Mouse (Mus musculus): Measurements from ENCODE around the gene Clec2g.
"Not testable (repeated sequence)": the region's sequence is repeated elsewhere in the genome, so short reads cannot be mapped to it uniquely, and the experiment has no call there.

Gene Clec2g

DNA sequence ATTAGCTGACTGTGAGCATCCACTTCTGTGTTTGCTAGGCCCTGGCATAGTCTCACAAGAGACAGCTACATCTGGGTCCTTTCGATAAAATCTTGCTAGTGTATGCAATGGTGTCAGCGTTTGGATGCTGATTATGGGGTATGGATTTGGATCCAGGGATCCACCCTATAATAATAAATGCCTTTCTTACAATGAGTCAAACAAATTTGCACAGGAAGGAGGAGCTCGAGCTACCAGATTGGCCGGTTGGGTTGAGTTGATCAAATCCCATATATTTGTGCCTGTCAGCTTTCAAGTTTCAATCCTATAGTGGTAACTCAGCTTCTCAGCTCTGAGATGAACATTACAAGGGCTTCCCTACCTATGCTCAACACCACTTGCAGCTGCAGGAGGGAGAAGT lies at the start of gene Clec2g:
Clec2g (plus strand) TSS at position 301 of the 400 bp plus-strand sequence.
- not testable (repeated sequence) for DNase-seq (ENCODE audit: low spot score in 2 of 2)

DNA sequence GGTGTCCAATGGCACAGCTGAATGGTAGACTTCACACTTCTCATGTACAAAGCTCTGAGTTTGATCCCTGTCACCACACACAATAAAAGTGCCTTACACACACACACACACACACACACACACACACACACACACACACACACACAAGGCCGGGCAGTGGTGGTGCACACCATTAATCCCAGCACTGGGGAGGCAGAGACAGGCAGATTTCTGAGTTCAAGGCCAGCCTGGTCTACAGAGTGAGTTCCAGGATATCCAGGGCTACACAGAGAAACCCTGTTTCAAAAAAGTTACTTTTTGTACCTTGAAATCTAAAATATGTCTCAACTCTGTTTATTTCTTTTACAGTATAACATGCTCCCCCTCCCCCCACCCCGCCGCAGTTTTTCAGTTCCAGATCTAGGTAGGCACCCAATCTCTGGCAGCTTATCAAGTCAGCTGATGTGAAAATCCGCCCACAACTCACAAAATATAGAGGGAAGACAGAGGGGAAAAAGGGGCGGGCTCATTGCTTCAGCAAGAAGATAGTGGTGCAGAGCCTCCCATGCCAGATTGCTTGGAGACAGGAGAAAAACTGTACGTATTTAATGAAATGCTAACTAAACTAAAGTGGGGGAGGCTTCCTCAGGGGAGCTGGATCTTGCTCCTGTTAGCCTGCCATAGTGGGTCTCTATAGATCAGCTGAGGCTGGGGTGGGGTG lies 46.9 kb upstream of the Clec2g start, which contains the start of gene Clec2i:
Clec2i (plus strand) TSS at position 498 of the 700 bp plus-strand sequence.
- DNase-seq (ENCODE audit: low spot score in 2 of 2), result peak; percentile 11 to 65

DNA sequence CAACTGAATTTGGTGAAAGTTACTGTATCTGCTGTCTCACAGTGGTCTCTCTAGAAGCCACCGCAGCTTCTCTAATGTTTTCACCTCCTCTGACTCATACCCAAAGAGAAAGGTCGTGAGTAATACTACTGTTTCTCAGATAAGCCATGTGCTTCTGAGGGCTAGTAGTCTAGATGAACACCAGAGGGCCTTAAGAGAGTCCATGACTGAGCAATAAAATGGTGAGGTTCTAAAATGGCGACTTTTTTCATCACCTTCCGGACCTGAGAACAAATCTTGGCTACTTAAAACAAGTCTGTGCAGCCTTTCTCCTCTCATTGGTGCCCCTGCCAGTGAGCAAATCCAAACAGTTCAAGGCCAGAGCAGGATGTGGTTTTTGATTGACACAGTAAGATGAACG lies 45.3 kb upstream of the Clec2g start:
- DNase-seq (ENCODE audit: low spot score in 2 of 2), result peak; percentile 12 to 45

DNA sequence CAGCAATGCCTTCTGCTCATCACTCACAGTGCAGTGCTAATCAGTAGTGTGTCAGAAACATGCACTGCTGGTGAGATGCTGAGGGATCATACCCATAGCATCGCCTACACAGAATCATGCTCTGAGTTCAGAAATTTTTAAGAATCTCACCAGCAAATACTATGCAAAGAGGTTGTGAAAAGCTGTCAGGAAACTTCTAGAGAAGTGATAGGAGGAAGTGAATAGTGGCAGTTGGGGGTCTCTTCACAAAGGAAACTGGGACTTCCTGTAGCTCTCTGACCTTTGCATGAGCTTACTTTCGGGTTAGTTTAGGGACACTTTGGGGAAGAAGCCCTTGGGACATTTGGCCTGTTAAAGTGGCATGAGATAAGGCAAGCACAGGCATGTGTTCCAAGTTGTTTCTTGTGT lies 43.2 kb upstream of the Clec2g start, which contains the start of gene BC035044:
BC035044 (minus strand) TSS at position 179 of the 408 bp plus-strand sequence.
- peak; percentile 20 to 27 for DNase-seq (ENCODE audit: low spot score in 2 of 2)

DNA sequence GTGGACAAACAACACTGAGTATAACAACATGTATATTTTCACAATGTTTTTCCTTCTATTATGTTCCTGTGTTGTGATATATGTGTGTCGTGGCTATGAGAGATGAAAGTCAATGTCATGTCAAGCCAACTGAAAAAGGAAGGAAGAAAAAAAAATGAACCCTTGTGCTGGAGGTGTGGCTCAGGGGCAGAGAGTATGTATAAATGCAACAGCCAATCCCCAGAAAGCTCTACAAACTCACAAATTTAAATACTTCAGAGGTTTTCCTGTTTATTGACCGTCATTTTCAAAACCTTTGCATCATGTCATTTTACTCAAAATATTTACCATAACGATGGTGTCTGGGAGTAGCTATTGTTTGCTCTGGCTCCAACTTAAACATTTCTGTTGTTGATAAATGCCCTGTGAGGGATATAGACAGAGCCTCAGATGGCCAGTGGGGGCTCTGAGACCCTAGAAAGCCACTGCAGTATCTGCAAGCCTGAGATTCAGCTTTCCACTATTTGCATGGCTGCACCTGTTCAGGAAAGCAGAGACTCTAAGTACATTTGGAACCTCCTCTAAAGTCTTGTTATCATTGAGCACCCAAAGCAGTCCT lies 38.7 kb upstream of the Clec2g start:
- DNase-seq (ENCODE audit: low spot score in 2 of 2), result no peak

DNA sequence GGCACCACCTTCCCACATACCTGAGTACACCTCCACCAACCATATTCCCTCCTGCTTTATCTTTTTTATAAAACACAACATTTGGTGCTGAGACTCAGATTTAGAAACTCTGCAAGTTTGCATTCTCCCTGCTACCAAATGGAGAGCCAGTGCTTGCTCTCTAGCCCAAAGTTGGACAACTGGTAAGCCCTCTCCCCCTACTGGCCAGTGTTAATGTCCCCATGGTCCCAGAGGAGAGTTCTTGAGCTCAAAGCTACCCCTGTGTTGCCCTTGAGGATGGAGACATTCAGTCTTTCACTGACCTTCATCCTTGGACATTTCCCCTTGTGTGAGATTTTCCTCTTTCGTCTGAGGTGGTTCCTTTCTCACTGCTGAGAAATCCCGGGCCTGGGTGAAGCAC lies 34.1 kb upstream of the Clec2g start:
- DNase-seq (ENCODE audit: low spot score in 2 of 2), result no peak

DNA sequence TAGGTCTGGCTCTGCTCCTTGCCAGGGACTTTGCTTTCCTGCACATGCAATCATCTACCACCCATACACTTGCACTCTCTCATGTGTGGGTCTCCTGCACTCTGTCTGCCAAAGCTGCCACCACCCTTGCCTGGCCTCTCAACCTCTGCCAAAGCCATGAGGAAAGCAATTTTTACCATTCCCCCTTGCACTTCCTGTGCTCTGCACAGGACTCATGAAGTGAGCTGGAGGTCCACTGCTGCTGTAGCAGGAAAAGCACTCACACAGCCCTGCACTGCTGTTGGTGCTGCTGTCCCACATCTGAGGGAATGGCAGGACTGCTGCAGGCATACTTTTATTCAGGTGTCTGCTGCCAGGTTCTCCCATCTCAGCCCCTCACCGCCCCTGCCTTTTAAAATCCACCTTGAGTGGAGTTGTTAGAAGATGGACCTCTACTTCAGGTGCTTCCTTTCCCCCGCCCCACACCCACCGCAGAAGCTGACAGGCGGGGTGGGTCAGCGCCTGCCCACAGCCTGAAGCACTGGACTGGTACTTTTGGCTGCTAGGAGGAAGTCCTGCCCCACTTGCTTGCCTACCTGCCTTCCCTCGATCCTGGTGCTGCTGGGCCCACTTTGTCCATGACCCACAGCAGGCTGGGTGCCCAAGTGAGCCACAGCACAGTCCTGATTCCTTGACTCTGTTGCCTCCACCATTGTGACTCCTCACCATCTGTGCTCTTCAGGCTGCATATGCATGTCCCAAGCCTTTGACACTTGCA lies 33.2 kb upstream of the Clec2g start:
- not testable (repeated sequence) for DNase-seq (ENCODE audit: low spot score in 2 of 2)

DNA sequence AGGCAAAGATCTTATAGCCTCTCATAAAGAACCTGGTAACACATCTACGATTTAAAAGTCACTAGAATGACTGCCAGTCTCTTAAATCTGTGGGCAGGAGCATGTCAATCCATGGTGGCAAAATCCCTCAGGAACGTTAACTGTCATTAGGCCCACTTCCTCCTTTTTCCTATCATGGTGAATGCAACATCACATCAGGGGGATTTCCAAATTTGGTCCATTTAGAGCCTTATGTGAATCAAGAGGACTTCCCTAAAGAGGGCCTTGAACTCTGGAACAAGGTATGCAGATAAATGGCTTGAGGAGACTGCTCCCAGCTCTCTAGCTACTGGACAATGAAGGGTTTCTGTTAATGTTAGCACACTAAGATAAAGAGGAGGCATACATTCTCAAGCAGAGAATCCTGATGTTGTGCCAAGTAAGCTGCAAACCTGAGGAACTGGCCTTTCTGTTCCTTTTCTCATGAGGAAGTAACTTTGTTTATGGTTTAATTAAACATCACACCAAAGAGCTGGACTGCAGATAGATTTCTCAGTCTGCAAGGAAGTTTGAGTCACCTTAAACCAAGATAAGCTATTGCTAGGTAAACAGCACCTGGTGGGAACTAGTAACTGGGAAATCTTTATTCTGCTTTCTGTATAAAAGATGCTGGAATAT lies 20.5 kb upstream of the Clec2g start:
- DNase-seq (ENCODE audit: low spot score in 2 of 2), result no peak

DNA sequence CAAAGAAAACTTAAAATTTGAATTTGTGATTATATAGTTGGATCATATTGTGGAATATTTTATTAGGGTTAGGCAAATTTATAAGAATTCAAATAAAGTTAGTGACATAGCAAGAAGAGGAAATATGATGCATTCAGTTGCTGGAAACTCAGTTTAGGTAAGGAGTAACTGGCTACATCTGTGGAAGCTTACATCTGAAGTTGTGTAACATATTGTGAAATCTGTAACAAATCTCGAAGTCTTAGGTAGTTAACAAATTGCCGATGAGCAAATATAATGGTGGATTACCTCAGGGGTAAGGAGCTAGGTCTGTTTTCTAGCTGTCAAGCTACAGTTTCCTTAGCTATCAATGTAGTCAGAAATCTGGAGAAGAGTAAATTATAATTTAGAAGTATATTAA lies 16.9 kb upstream of the Clec2g start:
- DNase-seq (ENCODE audit: low spot score in 2 of 2), result no peak

DNA sequence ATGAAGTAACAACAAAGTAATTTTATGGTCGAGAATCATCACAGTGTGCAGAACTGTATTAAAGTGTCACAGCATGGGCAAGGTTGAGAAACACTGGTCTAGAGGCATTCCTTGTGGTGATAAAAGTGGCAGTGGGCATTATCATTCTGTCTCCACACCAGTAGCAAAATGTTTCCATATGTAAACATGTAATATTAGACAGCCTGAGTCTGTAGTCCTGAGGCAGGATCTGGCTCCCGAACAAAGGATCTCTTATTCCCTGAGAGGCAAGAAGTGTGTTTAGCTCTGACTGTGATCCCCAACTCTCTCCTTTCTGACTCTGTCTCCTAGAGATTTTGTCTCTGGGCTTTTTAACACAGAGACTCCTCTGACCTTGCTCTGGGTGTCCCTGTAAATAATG lies 1.1 kb upstream of the Clec2g start:
- no peak for DNase-seq (ENCODE audit: low spot score in 2 of 2)

DNA sequence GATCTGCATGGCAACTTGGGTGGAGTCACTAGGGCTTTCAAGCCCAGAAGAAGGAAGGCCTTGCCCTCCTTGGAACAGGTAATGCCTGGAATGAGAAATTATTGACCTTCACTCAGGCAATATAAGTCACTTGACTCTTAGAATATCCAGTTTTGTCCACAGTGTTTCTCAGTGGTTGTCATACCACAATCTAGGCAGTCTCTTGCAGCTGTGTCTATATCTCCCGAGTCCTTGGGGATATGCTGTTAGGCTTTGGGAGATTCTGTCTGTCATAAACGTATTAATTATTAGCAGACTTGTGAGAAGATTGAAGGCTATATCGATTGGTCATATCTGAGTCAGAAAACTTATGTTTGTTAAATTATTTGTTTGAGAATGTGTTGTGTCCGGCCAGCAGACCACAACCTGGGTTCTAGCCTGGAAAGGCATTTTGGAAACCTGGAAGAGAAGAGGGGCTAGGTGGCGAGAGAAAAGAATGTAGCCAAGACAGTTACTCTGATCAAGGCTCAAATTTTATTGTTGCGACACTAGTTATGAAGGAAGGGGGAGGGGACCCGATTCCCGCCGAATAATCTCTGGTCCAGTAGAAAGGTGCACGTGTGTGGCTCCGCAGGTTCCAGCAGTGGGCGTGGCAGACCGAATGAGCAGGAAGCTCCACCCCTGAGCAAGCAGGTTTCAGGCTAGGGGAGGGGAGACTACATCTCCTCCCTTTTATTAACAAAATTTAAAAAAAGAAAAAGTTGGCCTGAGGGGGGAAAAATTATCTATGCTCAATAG lies 1.9 kb downstream of the Clec2g start:
- not testable (repeated sequence) for DNase-seq (ENCODE audit: low spot score in 2 of 2)

DNA sequence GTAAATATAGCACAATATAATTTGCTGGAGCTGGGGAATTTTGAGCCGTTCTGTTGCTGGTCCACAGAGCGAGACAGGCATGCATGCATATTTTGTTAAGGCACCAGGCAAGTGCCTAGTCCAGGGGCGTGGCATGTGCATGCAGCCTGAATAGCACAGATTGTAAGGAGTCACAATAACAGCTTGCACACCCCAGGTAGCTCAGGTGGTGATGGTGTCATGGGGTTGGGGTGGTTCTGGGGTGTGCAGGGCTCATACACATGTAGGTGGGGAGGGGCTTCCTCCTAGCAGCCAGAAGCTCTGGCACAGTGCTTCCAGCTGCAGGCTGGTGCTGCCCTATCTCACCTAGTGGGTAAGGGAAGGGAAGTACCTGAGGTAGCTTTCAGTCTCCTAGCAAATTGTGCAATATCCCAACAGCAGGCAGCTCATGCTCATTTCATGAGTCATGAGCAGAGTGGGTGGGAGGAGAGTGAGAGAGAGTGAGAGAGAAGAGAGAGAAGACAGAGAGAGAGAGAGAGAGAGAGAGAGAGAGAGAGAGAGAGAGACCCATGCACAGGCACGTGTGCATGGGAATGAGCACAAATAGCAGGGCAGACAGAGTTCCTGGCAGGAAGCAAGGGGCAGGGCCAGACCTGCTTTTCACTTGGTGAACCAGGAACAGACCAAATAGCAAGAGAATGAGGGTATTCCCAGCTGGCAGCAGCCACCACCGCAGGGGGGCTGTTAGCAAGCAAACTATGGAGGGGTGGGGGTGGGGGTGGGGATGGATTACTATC lies 7.7 kb downstream of the Clec2g start:
- no peak for DNase-seq (ENCODE audit: low spot score in 2 of 2)

DNA sequence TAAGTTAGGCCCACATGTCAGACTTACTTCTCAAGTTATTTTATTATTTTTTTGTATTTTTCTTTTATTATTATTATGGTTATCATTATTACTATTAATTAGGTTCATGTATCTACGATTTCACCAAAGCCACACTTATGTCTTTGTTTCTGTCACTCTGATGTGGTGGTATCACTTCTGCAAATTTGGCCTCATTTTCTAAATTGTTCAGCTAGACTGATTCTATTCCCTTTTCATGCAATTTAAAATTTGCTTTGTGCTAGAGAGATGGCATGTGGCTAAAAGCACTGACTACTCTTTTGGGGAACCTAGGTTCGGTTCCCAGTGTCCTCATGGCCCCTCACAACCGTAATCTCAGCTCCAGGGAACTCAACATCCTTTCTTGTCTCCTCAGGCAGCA lies 11.4 kb downstream of the Clec2g start:
- DNase-seq (ENCODE audit: low spot score in 2 of 2), result no peak

DNA sequence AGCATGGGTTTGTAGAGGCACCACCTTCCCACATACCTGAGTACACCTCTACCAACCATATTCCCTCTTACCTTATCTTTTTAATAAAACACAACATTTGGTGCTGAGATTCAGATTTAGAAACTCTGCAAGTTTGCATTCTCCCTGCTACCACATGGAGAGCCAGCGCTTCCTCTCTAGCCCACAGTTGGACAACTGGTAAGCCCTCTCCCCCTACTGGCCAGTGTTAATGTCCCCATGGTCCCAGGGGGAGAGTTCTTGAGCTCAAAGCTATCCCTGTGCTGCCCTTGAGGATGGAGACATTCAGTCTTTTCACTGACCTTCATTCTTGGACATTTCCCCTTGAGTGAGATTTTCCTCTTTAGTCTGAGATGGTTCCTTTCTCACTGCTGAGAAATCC lies 26.9 kb downstream of the Clec2g start:
- no peak for DNase-seq (ENCODE audit: low spot score in 2 of 2)

DNA sequence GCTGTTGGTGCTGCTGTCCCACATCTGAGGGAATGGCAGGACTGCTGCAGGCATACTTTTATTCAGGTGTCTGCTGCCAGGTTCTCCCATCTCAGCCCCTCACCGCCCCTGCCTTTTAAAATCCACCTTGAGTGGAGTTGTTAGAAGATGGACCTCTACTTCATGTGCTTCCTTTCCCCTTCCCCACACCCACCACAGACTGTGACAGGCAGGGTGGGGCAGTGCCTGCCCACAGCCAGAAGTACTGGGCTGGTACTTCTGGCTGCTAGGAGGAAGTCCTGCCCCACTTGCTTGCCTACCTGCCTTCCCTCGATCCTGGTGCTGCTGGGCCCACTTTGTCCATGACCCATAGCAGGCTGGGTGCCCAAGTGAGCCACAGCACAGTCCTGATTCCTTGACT lies 27.9 kb downstream of the Clec2g start:
- not testable (repeated sequence) for DNase-seq (ENCODE audit: low spot score in 2 of 2)

DNA sequence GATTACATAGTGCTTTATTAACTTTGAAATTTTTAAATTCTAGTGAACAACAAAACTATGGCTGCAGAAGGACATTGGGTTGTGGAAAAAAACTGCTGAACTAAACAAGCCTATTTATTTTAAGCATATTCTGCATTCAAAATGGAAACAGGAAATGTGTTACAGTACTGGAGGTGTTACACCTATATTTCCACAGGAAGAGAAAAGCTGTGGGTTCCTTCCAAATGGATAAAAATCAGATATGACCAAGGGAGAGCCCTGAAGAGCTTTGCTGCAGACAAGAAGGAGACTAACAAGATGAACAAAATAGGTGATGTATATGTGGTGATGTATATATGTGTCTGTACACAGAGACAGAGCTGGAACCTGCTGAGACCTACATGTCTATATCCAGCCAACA lies 30.3 kb downstream of the Clec2g start:
- DNase-seq (ENCODE audit: low spot score in 2 of 2), result no peak

DNA sequence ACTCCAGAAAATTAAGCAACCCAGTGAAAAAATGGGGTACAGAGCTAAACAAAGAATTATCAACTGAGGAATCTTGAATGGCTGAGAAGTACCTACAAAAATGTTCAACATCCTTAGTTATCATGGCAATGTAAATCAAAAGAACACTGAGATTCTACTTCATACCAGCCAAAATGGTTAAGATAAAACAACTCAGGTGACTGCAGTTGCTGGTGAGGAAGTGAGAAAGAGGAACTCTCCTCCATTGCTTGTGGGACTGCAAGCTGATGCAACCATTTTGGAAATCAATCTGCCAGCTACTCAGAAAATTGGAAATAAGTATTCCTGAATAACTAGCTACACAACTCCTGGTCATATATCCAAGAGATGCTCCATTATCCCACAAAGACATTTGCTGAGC lies 34.3 kb downstream of the Clec2g start:
- no peak for DNase-seq (ENCODE audit: low spot score in 2 of 2)

DNA sequence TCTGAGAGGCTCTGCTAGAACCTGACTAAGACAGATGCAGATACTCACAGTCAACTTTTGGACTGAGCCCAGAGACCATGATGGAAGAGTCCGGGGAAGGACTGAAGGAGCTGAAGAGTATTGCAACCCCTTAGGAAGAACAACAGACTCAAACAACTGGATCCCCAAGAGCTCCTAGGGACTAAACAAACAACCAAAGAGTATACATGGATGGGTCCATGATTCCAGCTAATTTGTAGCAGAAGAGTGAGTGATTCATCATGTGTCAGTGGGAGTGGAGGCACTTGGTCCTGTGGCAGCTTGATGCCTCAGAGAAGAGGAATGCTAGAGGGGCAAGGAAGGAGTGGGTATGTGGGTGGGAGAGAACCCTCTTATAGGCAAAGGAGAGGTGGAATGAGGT lies 35.6 kb downstream of the Clec2g start:
- DNase-seq (ENCODE audit: low spot score in 2 of 2), result no peak

DNA sequence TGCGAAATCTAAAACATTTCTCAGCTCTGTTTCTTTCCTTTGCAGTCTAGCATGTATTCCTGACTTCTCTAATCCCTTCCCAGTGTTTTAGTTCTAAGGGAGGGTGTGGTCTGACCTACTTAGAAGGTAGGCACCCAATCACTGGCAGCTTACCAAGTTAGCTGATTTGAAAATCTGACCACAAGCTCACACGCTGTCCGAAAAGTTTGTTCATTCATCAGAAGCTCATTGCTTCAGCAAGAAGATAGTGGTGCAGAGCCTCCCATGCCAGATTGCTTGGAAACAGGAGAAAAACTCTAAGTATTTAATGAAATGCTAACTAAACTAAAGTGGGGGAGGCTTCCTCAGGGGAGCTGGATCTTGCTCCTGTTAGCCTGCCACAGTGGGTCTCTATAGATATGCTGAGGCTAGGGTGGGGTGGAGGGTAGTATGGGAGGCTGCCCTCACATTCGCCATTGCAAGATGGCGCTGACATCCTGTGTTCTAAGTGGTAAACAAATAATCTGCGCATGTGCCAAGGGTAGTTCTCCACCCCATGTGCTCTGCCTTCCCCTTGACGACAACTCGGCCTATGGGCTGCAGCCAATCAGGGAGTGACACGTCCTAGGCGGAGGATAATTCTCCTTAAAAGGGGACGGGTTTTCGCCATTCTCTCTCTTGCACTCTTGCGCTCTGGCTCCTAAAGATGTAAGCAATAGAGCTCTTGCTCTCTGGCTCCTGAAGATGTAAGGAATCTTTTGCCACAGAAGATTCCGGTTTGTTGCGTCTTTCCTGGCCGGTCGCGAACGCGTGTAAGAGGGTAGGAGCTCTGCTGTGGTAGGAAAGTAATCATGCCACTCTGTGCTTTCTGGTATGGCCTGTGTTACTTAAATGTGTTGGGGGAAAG lies 36.6 kb downstream of the Clec2g start:
- not testable (repeated sequence) for DNase-seq (ENCODE audit: low spot score in 2 of 2)
